Mouse (Mus musculus) ovary, adult 18-20 months (tissue): Measurements from ENCODE around the gene Ripply3.
"Not testable (repeated sequence)": the region's sequence is repeated elsewhere in the genome, so short reads cannot be mapped to it uniquely, and the experiment has no call there.

Experiments used
- DNase-seq: peaks from one replicate; pipeline ENCODE4 v3.0.0; 2022; ENCODE audit warnings: low spot score, mixed read lengths

Ripply3 gene

DNA sequence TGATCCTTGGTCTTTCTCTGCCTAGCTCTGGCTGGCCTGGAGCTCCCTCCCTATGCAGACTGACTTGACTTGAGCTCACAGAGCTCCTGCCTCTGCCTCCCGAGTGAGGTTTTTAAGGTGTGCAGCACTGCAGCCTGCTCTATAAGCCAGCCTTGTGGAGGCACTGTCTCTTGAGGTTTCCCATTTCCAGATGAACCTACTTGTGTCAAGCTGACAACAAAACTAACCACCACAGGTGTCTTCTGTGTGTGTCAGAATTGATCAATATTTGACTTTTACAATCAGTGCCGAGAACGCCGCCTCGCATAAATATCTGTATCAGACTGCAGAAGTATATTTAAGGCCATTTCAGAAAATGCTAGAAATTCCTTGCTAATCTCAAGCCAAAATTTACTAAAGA is 13.6 kb upstream of the Ripply3 start:
- DNase-seq: no peak

DNA sequence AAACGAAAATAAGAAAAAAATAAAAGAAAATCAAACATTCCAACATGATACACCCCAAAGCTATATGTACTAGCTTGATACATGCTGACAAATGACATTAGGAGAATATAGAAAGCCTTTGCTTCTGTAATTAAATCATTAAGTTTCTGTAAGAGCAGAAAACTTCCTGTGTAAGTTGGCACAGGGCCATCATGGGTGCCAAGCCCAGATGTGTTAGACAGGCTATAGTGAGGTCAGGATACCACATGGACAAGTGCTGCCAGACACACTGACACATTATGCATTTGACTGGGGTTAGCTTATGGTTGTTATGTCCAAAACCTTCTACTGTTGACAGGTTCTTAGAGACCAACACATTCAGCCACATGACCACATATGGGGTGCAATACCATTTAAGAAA is 13.0 kb upstream of the Ripply3 start:
- DNase-seq: no peak

DNA sequence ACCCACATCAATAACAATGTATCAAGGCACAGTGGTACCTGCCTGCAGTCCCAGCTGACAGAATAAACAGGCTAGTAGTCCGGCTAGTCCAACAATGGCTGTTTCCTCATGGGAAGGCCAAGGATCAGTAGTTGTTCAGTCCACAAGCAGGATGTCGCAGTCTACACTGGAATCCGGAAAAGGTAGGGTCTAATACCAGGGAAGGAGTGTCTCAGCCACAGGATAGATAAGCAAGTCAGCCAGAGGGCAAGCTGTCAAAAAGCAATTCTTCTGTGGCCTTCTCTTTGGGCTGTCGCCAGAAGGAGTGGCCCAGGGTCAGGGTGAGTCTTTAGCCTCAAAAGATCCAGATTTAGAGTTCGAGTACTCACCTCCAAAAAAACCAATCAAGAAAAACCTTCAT is 10.5 kb upstream of the Ripply3 start:
- DNase-seq: no peak

GRCm38 (mm10) chr16:94320223-94320622 is 8.0 kb upstream of the Ripply3 start:
- no peak for DNase-seq

DNA sequence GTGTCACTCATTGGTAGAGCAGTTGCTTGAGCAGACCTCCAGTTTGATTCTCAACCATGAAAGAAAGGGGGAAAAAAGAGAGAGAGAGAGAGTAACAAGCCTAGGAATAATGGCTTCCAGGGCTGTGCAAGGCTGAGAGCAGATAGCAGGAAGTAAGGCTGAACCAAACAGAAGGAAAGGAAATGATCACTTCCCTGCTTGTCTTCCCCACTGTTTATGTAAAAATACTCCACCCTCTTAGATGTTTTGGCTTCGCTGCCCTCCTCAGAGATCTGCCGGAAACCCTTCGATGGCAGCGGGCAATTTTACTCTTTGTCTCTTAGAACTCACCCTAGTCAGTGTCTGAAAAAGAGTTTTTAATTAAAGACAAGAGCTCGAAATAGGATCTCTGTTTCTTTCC is 4.5 kb upstream of the Ripply3 start:
- DNase-seq: no peak

- no peak for DNase-seq
Observed at GRCm38 (mm10) chr16:94326008-94326407, 2.2 kb upstream of the Ripply3 start.

GRCm38 (mm10) chr16:94328881-94329867 is 954 bp downstream of the Ripply3 start:
- no peak for DNase-seq

- no peak for DNase-seq
Observed at GRCm38 (mm10) chr16:94330429-94330828, 2.2 kb downstream of the Ripply3 start.

- DNase-seq: no peak
Observed at GRCm38 (mm10) chr16:94331233-94331885, 3.1 kb downstream of the Ripply3 start.

- no peak for DNase-seq
Observed at GRCm38 (mm10) chr16:94331886-94332252, 3.6 kb downstream of the Ripply3 start.

DNA sequence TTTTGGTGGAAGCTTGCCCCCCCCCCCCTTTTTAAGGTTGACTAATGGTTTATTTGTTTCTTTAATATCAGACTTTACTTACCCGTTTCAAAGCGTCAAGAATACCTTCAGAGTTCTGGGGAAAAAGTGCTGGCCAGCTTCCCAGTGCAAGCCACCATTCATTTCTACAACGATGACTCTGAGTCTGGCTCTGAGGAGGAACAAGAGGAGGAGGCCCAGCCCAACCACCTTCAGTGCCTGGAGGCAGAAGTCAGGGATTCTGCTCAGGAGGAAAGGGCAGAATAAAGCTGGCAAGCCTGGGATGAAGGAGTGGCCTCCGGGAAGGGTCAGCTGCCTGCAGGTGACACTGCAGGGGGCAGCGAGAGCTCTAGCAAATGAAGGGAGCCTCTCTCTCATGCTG is 7.4 kb downstream of the Ripply3 start:
- DNase-seq: no peak

DNA sequence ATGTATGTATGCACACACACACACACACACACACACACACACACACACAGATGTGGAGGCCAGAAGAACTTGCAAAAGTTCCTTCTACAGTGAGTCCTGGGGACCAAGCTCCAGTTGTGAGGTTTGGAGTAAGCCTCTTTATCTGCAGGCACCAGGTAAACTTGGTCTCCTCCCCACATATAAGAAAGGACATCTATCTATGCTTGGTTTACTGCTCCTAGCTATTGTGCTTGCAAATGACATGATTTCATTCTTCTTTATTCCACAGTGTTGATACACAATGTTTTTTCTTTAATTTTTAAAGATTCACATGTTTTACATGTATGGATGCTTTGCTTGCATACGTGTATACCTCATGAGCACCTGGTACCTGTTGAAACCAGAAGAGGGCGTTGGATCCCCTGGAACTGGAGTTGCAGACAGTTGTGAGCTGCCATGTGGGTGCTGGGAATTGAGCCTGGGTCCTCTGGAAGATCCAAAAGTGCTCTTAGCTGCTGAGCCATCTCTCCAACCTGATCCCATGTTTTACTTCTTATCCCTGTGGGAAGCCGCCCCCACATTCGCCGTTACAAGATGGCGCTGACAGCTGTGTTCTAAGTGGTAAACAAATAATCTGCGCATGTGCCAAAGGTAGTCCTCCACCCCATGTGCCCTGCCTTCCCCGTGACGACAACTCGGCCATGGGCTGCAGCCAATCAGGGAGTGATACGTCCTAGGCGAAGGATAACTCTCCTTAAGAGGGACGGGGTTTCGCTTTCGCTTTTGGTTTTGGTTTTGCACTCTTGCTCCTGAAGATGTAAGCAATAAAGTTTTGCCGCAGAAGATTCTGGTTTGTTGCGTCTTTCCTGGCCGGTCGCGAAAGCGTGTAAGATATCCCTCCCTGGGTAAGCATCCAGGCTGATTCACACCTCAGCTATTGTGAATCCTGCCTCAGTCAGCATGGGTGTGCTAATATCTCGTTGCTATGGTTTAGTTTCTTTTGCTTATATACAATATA is 11.2 kb downstream of the Ripply3 start:
- DNase-seq: not testable (repeated sequence)

- DNase-seq: no peak
Observed at GRCm38 (mm10) chr16:94345733-94346132, 17.5 kb downstream of the Ripply3 start.

DNA sequence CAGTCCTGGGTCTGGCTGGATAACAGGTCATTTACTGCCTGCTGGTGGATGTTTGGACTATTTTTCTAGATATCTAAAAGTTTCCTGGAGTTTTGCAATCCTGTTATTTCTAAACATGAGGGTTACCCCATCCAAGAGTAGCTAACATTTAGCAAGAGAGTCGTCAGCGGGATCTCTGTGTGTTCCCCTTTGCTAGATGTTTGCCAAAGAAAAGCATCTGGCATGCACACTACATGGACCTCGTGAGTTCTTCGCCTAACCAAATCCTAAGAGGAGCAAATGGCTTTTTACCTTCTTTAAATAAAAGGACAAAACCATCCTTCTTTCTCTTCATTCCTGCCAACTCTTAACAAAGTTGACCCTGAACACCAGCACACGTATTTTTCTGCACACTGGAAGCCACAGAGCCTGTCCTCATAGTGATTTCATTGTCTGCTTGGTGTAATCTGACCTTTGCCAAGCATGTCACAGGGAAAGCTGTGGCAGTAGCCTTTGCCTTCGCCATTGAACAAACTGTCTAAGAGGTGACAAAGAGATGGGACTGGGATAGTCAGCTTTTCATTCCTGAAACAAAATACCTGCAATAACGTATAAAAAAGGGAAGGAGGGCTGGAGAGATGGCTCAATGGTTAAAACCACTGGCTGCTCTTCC is 19.0 kb downstream of the Ripply3 start:
- DNase-seq: no peak

- DNase-seq: no peak
Observed at GRCm38 (mm10) chr16:94348779-94349178, 20.6 kb downstream of the Ripply3 start.

DNA sequence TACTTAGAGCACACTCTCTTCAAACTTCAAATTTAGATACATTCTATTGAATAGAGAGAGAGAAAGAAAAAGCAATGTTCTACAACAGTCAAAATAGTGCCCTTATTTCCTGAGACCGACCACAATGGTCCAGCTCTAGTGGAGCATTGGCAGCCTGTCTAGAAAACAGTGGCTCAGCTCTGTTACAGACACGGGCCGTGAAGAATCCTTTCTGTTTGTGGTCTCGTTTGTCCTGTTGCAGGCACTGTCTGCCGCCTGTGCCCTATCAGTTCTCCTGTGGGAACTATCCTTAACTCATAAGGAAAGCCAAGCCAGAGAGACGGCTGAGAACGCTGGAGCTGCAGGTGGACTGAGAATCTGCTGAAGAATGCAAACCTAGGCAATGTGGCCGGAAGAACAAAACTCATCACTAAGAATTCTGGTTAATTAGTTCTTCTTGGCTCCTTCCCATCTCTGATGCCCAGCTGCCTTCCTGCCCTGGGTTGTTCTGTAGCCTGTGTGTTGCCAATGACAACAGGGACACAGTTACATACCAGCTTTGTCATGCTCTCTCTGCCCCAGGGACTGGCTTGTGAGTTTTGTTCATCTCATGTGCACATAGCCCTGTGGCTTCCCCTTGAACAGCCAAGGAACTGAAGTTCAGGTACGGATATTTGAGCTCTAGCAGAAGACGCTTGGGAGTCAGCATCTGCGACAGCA is 21.5 kb downstream of the Ripply3 start:
- DNase-seq: no peak

- DNase-seq: no peak
Observed at GRCm38 (mm10) chr16:94350287-94350677, 22.1 kb downstream of the Ripply3 start.

GRCm38 (mm10) chr16:94354450-94354849 is 26.2 kb downstream of the Ripply3 start:
- no peak for DNase-seq

GRCm38 (mm10) chr16:94356046-94356445 is 27.8 kb downstream of the Ripply3 start:
- DNase-seq: no peak

GRCm38 (mm10) chr16:94356776-94357494 is 28.7 kb downstream of the Ripply3 start:
- DNase-seq: no peak
